Mouse (Mus musculus) liver, embryonic 14.5 days (tissue): ENCODE measurements around the gene Cnih3.

ENCODE experiments used
- CTCF ChIP-seq: IDR thresholded peaks from 2 replicates; pipeline ENCODE4 v1.5.1; 2016; ENCODE audit warnings: antibody characterized with exemption, low read depth, control low read depth
- EP300 ChIP-seq: IDR thresholded peaks from 2 replicates; pipeline ENCODE4 v1.6.1; 2016; ENCODE audit warnings: antibody characterized with exemption, low read depth

DNA sequence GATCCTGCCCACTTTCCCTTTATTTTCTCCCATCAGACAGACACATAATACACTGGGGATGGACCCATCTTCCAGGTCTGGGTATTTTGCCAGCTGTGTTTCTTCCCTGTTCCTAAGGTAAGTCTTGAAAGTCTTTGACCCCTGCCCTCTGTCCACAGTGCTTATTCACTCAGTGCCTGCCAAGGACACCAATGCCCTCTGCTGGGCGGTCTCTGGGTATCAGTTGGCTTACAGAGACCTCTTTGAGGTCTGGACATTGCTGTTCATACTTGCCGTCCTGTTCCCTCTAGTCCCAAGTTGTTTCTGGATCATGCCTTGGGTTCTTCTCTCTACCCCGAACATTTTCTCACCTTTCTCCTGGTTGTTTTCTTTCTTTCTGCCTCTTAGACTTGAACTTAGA is 8.3 kb downstream of the Cnih3 start:
- peak; percentile 45 for TF ChIP-seq CTCF
- TF ChIP-seq EP300, result no peak
